Mouse (Mus musculus): ENCODE results near the gene Padi1.
A peak's percentile ranks its signal among the peaks of the same experiment; 100 is the strongest.

Padi1 gene

DNA sequence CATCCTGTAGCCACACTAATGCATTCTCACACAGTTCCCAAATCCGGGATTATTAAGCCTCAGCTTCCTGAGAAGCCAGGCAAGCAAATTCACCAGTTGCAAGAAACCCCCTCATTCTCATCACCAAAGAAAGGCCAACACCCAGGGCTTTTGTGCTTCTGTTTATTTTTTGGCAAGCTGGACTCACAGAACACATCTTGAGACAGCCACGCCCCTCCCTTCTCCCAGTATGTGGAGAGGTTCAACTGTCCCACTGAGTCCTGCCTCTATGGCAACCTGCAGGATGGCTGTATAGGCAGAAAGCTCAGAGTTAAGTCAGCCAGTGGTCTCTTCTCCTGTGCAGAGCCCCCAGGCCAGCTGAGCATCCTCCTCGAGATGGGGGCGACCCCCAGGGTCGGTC, 60.4 kb downstream of the Padi1 start:
- no peak for DNase-seq (ENCODE audit: low spot score in 2 of 2)

DNA sequence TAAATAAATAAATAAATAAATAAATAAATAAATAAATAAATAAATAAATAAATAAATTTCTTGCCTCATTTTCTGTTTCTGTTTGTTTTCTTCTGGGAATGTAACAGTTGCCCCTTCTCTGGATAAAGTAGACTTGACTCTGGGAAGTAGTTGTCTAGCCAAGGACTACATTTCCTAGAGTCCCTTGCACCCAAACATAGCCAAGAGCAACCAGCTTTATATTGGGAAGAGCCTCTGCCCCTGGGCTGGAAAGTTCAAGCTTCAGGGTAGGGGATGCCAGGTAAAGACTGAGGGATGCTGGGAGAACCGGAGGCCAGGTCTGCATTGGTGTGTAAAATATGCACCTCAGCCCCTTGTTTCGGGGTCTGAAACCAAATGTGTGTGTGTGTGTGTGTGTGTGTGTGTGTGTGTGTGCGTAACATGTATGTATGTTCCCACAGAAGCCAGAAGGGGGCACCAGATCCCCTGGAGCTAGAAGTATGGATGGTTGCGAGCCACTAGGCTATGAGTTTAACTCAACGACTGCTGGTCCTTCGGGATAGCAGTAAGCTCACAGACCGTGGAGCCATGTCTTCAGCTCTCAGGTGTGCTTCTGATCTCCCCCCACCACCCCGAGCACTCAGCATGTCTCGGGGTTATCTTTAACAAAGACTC, 61.2 kb downstream of the Padi1 start:
- DNase-seq (ENCODE audit: low spot score in 2 of 2): no peak

GRCm38 (mm10) chr4:140782821-140783220, 62.8 kb downstream of the Padi1 start:
- DNase-seq (ENCODE audit: low spot score in 2 of 2): no peak

GRCm38 (mm10) chr4:140780507-140780906, 65.1 kb downstream of the Padi1 start:
- no peak for DNase-seq (ENCODE audit: low spot score in 2 of 2)

- no peak for DNase-seq (ENCODE audit: low spot score in 2 of 2)
Observed at GRCm38 (mm10) chr4:140779803-140780397, 65.7 kb downstream of the Padi1 start.

- no peak for DNase-seq (ENCODE audit: low spot score in 2 of 2)
Observed at GRCm38 (mm10) chr4:140776623-140777022, 69.0 kb downstream of the Padi1 start.

- DNase-seq (ENCODE audit: low spot score in 2 of 2): no peak
Observed at GRCm38 (mm10) chr4:140775876-140776275, 69.7 kb downstream of the Padi1 start.

DNA sequence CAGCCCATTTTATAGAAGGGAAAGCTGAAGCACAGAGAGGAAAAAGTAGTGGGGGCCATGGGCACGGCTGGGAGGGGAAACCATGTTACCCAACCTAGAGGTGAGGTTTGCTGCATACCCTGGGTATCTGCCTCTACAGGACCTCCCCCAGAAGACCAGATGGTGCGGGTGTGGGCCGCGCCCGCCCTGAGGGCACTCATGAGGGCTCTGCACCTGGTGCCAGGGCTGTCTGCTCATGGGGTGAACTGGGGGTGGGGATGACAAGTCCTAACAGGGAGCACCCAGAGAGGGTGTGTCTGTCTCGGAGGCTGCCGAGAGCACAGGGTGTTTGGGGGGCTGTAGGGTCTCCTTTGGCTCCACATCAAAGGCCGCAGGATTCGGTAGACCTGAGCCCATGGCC, 70.7 kb downstream of the Padi1 start:
- no peak for DNase-seq (ENCODE audit: low spot score in 2 of 2)

GRCm38 (mm10) chr4:140774025-140774800, 71.4 kb downstream of the Padi1 start, which contains the start of gene Padi4:
Padi4 (minus strand) TSS chr4:140774236.
- no peak for DNase-seq (ENCODE audit: low spot score in 2 of 2)

DNA sequence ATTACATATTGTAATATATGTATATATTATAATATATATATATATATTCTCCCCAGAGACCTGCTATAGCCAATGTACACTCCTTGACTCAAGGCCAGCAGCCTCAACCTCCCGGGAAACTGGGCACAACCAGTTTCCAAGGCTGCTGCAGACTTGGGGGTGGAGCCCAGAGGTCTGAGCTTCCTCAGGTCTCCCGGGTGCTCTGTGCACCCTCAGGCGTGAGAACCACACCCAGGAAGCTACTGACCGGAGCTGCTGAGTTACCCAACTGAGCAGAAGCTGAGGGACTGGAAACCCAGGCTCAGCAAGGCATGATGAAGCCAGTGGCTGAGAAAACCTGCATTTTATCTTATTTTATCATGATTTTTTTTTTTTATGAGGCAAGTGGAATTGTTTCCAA, 74.5 kb downstream of the Padi1 start:
- no peak for DNase-seq (ENCODE audit: low spot score in 2 of 2)

GRCm38 (mm10) chr4:140770433-140770832, 75.1 kb downstream of the Padi1 start:
- DNase-seq (ENCODE audit: low spot score in 2 of 2): no peak

- DNase-seq (ENCODE audit: low spot score in 2 of 2): no peak
Observed at GRCm38 (mm10) chr4:140768973-140769372, 76.6 kb downstream of the Padi1 start.

GRCm38 (mm10) chr4:140765936-140766335, 79.6 kb downstream of the Padi1 start:
- DNase-seq (ENCODE audit: low spot score in 2 of 2): no peak

DNA sequence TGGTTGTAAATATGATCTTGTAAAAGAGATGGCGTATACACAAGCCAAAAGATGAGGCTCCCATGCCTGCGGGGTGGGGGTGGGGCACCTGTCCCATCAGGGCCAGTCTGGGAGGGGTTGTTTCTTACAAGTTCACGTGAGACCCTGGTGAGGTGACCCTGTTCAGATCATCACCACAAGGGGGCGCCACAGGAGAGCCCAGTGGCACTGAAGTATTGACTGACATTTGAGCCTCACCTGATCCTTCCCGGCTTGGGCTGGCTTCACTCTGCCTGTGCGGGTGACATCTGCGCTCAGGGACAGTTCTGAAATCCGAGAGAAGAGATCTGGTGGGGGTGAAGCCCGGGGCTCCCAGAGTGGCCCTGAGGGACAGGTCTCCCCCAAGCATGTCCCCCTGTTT, 82.4 kb downstream of the Padi1 start:
- DNase-seq (ENCODE audit: low spot score in 2 of 2): peak; percentile 41 to 72
